Mouse (Mus musculus): ENCODE measurements at regions not wholly inside any gene's neighbourhood (a gene's known extent, or its start where the extent isn't known, plus 50 kb on each side); places are given as distances from the start of the nearest gene placed in this dataset.
A peak's percentile ranks its signal among the peaks of the same experiment; 100 is the strongest.

GRCm38 (mm10) chr4:89008561-89008960 lies 128.4 kb upstream of the Mtap start:
- DNase-seq (ENCODE audit: low read depth, low spot score), result peak; percentile 6

GRCm38 (mm10) chr4:89001470-89001869 lies 121.5 kb upstream of the Ifne start:
- peak; percentile 8 for DNase-seq (ENCODE audit: low read depth, low spot score)

GRCm38 (mm10) chr4:89000855-89001254 lies 120.9 kb upstream of the Ifne start:
- DNase-seq (ENCODE audit: low read depth, low spot score), result peak; percentile 43

- DNase-seq (ENCODE audit: low read depth, low spot score), result no peak
Observed at GRCm38 (mm10) chr4:89000200-89000599, 120.2 kb upstream of the Ifne start.

DNA sequence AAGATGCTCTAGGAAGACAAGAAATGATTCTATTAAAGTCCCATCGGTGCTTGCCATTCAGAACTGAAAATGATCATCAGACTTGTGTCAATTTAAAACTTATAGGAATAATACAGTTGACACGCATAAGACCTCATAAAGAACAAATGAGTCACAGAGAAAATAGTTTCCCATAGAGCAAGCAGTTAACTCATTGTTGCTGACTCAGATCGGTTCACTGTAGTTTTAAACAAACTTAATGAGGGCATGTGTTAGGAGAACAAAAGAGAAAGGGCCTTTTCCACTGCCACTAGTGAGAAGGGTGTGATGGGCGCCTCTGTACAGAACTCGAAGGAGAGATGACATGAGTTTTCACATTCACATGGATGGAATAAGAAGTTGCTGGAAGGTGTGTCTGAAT lies 118.3 kb upstream of the Ifne start:
- no peak for DNase-seq (ENCODE audit: low read depth, low spot score)

DNA sequence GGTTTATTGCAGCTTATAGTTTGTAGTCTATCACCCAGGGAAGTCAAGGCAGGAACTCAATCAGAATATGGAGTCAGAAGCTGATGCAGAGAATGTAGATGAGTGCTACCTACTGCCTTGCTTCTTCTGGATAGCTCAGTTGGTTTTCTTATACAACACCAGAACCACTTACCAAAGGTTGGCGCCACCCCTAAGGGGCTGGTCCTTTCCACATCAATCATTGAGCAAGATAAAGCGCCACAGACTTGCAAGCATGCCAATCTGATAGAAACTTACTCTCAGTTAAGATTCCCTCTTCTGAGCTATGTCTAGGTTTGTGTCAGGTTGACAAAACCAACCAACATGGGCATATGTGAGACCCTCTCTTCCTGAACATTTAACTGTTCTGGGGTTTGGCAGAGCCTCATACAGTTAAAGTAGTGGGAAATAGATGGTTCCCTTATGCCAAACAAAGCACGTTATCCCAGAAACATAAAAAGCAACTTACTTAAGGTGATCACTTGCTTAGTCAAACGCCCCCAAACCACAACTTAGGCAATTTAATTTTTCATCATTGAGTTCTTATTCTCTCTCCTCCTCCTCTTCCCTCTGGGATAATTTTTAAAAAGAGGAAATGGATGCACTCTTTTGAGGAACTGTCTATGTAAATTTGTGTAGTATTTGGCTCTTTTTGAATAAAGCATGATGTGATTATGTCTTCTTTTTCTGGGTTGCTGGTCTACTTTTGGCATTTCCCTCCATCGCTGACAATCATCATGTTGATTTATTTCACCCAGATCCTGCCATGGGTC lies 115.3 kb upstream of the Ifne start:
- no peak for DNase-seq (ENCODE audit: low read depth, low spot score)

DNA sequence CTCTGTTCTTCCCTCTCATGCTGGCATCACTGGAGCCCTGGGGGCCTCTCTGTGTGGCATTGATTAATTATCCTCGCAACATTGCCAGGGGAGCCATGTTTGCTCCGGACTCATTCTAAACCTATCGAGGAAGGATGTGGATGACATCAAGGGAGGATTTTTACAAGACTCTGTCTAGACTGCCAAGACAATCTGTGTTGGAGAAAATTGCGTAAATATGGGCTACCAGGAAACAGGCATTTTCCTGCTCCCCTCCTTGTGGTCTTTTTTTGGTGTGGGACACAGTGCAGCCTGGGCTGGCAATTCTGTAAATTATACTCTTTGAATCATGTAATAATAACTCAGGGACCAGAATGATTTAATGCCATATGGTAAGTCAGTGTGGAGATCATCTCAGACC lies 114.5 kb upstream of the Ifne start:
- no peak for DNase-seq (ENCODE audit: low read depth, low spot score)

- DNase-seq (ENCODE audit: low read depth, low spot score), result no peak
Observed at GRCm38 (mm10) chr4:88992498-88992897, 112.5 kb upstream of the Ifne start.

DNA sequence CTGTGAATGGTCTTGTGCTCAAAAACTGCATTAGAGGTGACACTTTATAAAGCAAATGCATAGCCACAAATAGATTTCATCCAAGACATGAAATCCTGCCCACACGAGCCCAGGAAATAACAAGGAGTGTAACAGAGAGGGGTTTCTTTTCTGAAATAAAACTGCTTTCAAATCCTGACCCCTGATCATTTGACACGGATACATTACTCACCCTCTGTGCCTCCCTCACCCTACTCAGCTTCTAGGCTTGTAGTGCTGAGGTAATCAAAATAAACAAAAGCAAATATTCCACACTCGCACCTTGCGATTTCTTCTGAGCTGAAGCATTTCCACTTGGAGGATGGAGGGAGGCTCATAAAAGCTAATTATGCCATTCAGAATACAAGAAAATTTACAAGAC lies 108.4 kb upstream of the Ifne start:
- no peak for DNase-seq (ENCODE audit: low read depth, low spot score)

DNA sequence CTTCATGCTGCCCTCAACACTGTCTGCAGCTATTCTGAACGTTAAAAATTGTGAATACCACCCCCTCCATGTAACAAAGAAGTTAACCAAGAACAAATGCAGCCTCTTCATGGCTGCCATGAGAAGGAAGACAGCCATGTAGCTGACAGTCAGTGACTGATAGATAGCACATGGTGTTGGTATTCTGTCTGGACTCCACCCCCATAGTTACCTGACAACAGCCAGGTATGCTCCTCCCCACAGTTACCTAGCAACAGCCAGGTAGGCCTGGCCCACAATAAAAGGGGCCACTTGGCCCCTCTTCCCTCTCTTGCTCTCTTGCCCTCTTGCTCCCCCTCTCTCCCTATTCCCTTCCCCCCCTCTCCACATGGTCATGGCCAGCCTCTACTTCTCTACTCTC lies 107.1 kb upstream of the Ifne start:
- no peak for DNase-seq (ENCODE audit: low read depth, low spot score)

- DNase-seq (ENCODE audit: low read depth, low spot score), result no peak
Observed at GRCm38 (mm10) chr4:88982457-88982856, 102.5 kb upstream of the Ifne start.

DNA sequence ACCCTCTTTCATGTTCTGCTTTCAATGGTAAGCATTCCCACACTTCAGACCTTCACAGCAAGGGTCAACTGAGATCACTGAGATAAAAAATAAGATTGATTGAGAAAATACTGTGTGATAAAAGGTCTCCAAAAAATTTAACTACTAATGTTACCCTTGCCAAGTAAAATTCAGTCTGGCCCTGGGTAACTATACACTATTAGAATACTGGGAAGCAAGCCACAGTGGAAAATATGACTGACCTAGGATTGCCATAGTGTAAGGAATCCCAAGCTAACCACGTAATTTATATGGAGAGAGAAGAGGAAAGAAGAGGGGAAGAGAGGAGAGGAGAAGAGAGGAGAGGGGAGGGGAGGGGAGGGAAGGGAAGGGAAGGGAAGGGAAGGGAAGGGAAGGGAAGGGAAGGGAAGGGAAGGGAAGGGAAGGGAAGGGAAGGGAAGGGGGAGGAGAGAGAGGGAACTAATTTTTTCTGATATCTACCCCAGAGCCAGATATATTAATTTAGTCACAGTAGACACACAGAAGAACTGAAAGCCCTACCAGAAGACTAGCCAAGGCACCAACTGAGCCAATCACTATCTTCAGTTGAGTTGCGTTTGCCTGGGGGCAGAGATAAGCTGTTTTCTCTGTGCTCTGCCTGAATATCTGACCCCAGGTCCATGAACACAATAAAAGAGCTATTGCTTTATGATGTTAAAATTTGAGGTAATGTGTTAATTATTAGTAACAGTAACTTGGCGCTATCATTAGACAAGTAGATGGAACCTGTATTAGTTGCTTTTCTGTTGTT lies 97.3 kb upstream of the Ifne start:
- no peak for DNase-seq (ENCODE audit: low read depth, low spot score)

GRCm38 (mm10) chr4:88974535-88974934 lies 94.5 kb upstream of the Ifne start:
- no peak for DNase-seq (ENCODE audit: low read depth, low spot score)

GRCm38 (mm10) chr4:88969134-88969841 lies 89.3 kb upstream of the Ifne start:
- no peak for DNase-seq (ENCODE audit: low read depth, low spot score)

GRCm38 (mm10) chr4:88959621-88960020 lies 79.6 kb upstream of the Ifne start:
- no peak for DNase-seq (ENCODE audit: low read depth, low spot score)

DNA sequence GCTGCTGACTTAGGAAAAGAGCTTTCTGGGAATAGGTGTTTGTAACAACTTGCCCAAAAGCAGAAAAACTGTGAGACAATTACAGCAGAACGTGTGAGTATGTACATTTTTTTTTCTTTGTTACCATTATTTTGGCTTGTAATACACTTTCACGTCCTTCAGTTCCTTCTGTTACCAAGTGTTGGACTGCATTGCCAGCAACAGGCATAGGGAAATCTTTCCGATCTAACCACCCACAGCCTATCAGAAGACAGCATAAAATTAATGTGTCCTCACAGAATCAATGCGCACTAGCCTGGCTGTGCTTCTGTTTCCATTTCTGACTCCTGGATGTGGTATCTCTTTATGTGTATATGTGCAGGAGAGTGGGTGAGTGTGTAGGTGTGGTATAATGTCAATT lies 76.6 kb upstream of the Ifne start:
- DNase-seq (ENCODE audit: low read depth, low spot score), result peak; percentile 16

DNA sequence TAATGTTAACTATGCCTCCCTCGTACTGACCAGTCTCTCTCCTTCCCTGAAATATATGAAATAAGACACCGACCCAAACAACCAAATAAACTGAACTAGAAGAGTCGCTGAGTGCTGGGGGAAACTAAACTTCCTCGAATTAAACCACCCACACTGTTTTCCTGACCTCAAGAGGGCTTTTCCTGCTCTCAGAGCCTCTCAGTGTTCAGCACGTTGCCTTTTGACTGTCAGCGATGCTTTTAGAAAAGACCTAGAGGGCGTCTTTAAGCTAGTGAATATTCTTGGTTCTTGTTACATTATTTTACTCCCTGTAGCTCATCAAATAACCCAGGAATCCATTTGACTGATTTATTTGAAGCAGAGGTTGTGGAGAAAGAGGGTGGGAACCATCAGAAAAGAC lies 76.2 kb upstream of the Ifne start:
- DNase-seq (ENCODE audit: low read depth, low spot score), result no peak

GRCm38 (mm10) chr4:88955571-88955970 lies 75.6 kb upstream of the Ifne start:
- DNase-seq (ENCODE audit: low read depth, low spot score), result no peak

GRCm38 (mm10) chr4:88954045-88954444 lies 74.0 kb upstream of the Ifne start:
- DNase-seq (ENCODE audit: low read depth, low spot score), result no peak

GRCm38 (mm10) chr4:88951034-88951336 lies 71.0 kb upstream of the Ifne start:
- DNase-seq (ENCODE audit: low read depth, low spot score), result no peak

- DNase-seq (ENCODE audit: low read depth, low spot score), result no peak
Observed at GRCm38 (mm10) chr4:88950181-88951033, 70.4 kb upstream of the Ifne start.
